Mouse (Mus musculus): ENCODE measurements around the gene Celsr2. TPM values are rescaled to one million over a fixed set of nuclear protein-coding genes. Genes with fewer than 3 reads are reported as not detected.

The Celsr2 gene
- polyA plus RNA-seq, 1 experiment from 2014 or later, result 75.2 TPM

Other genes with a start within 250 kb of the Celsr2 start
- gene Amigo1, start 229.2 kb downstream of the Celsr2 start, polyA plus RNA-seq (2016; fragmentation: Nextera tagmentation; extraction: Ambion mirVana), result 10.7 and 13.1 TPM in 2 replicates
- gene Cyb561d1, start 214.3 kb downstream of the Celsr2 start, polyA plus RNA-seq (2016; fragmentation: Nextera tagmentation; extraction: Ambion mirVana), result 5.0 and 5.6 TPM in 2 replicates
- 27.6 and 29.6 TPM in 2 replicates for gene Atxn7l2, start 204.6 kb downstream of the Celsr2 start, polyA plus RNA-seq (2016; fragmentation: Nextera tagmentation; extraction: Ambion mirVana)
- gene Sypl2, start 188.9 kb downstream of the Celsr2 start, polyA plus RNA-seq (2016; fragmentation: Nextera tagmentation; extraction: Ambion mirVana), result 0.58 and 0.72 TPM in 2 replicates
- gene Psma5, start 158.6 kb downstream of the Celsr2 start, polyA plus RNA-seq (2016; fragmentation: Nextera tagmentation; extraction: Ambion mirVana), result 205 and 218 TPM in 2 replicates
- gene Sort1, start 131.5 kb downstream of the Celsr2 start, polyA plus RNA-seq (2016; fragmentation: Nextera tagmentation; extraction: Ambion mirVana), result 35.0 TPM in 2 replicates
- gene Mybphl, start 50.6 kb downstream of the Celsr2 start, polyA plus RNA-seq (2016; fragmentation: Nextera tagmentation; extraction: Ambion mirVana), result not detected in 2 replicates
- gene Psrc1, start 31.7 kb downstream of the Celsr2 start, polyA plus RNA-seq (2016; fragmentation: Nextera tagmentation; extraction: Ambion mirVana), result 39.4 and 41.0 TPM in 2 replicates
- 186 and 188 TPM in 2 replicates for gene Sars, start 29.7 kb upstream of the Celsr2 start, polyA plus RNA-seq (2016; fragmentation: Nextera tagmentation; extraction: Ambion mirVana)
- gene 1700013F07Rik, start 118.6 kb upstream of the Celsr2 start, polyA plus RNA-seq (2016; fragmentation: Nextera tagmentation; extraction: Ambion mirVana), result 1.2 and 2.2 TPM in 2 replicates
- 3.1 and 5.9 TPM in 2 replicates for gene 5330417C22Rik, start 121.0 kb upstream of the Celsr2 start, polyA plus RNA-seq (2016; fragmentation: Nextera tagmentation; extraction: Ambion mirVana)
- 60.3 and 66.8 TPM in 2 replicates for gene Tmem167b, start 146.9 kb upstream of the Celsr2 start, polyA plus RNA-seq (2016; fragmentation: Nextera tagmentation; extraction: Ambion mirVana)
- gene Taf13, start 156.1 kb upstream of the Celsr2 start, polyA plus RNA-seq (2016; fragmentation: Nextera tagmentation; extraction: Ambion mirVana), result 66.0 and 70.5 TPM in 2 replicates
- gene Wdr47, start 175.7 kb upstream of the Celsr2 start, polyA plus RNA-seq (2016; fragmentation: Nextera tagmentation; extraction: Ambion mirVana), result 66.8 and 72.2 TPM in 2 replicates
- gene Clcc1, start 238.4 kb upstream of the Celsr2 start, polyA plus RNA-seq (2016; fragmentation: Nextera tagmentation; extraction: Ambion mirVana), result 59.2 and 62.8 TPM in 2 replicates

Measured in hindbrain, embryonic 12.5 days (tissue).